27 mouse cellular contexts compared by ENCODE assay signal in the genomic region with DNA sequence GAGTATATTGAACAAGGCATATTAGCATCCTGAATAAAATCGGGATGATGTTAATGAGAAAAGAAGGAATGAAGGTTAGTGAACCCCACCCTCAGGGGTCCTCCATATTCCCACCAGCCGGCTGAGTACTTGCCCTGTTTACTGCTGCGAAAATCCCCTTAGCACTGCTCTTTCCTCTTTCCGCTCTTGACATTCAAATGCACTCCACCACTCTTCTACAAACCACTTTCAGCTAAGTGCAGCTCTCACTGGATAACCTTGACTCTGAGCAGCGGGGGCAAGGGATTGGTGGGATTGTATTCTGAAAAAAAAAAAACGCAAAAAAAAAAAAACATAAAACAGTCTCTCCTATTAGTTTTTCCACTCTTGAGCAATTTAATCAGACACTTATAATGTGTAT.
A peak's percentile ranks its signal among the peaks of the same experiment; 100 is the strongest.
DNase-seq lines count a peak whose midpoint lies in the region; ATAC-seq and TF ChIP-seq lines count a peak whose summit lies in the region.
"Had no signal": no experiment of that assay in that cellular context is flagged by ENCODE, and none has a peak within 500 bp of the region (broad histone marks: within the 10 kb centered on the region; RNA-seq: fewer than 3 reads in every experiment).

No protein-coding gene starts in this region.

- TF ChIP-seq EP300 in lung, postnatal 0 days (IDR thresholded peaks at IDR 0.05): no peak

- H3K9me3 ChIP-seq in forebrain, embryonic 14.5 days (replicated peaks; ENCODE audit: control insufficient read depth, low read length): no peaks in the 10 kb centered on the region
- H3K9me3 ChIP-seq in forebrain, embryonic 13.5 days (replicated peaks): no peaks in the 10 kb centered on the region
- H3K9me3 ChIP-seq in lung, postnatal 0 days (ENCODE audit: low read length): no peaks in the 10 kb centered on the region
- H3K9me3 ChIP-seq in kidney, embryonic 14.5 days (ENCODE audit: control insufficient read depth, low read length): no peaks in the 10 kb centered on the region
- H3K9me3 ChIP-seq: embryonic facial prominence, embryonic 12.5 days; embryonic facial prominence, embryonic 15.5 days; G1E; heart, embryonic 12.5 days; heart, embryonic 15.5 days; hindbrain, embryonic 10.5 days; hindbrain, embryonic 13.5 days had no signal

- WGBS in forebrain, embryonic 14.5 days: 61% methylated on average over 6 of the region's 6 CpGs
- 62% methylated on average over 6 of the region's 6 CpGs for WGBS in forebrain, embryonic 13.5 days
- WGBS in lung, postnatal 0 days: 51% methylated on average over 6 of the region's 6 CpGs
- WGBS in kidney, embryonic 14.5 days: 83% methylated on average over 6 of the region's 6 CpGs

- no peak for TF ChIP-seq CTCF in layer of hippocampus, adult 2 months (conservative IDR thresholded peaks at IDR 0.05)
- TF ChIP-seq CTCF in lung, postnatal 0 days (IDR thresholded peaks at IDR 0.05): no peak

- DNase-seq in forebrain, embryonic 14.5 days (ENCODE audit: low spot score): peak; percentile 19
- no peak for DNase-seq in layer of hippocampus, adult 2 months (ENCODE audit: low spot score in 2 of 2)
- DNase-seq in layer of hippocampus, adult 11-12 months (ENCODE audit: low spot score): no peak
- peak; percentile 63 for DNase-seq in lung, postnatal 0 days (ENCODE audit: low spot score)
- DNase-seq in lung, postnatal 25 days (ENCODE audit: low spot score): no peak
- DNase-seq: adrenal gland, postnatal 10 days; adrenal gland, postnatal 36 days; cerebellum, adult 11 months; cerebellum, adult 2 months; cerebellum, adult 9-11 months; cerebellum, postnatal 25 days; gastrocnemius, adult 2 months; gastrocnemius, postnatal 25 days; heart, adult 18-20 months; heart, postnatal 10 days; heart, postnatal 36 days had no signal

- H3K36me3 ChIP-seq in forebrain, embryonic 14.5 days (ENCODE audit: control insufficient read depth, insufficient read depth, low read length): no peaks in the 10 kb centered on the region
- no peaks in the 10 kb centered on the region for H3K36me3 ChIP-seq in forebrain, embryonic 13.5 days (ENCODE audit: poor library complexity, severe bottlenecking)
- no peaks in the 10 kb centered on the region for H3K36me3 ChIP-seq in lung, postnatal 0 days (ENCODE audit: insufficient read depth, low read length)
- H3K36me3 ChIP-seq in kidney, embryonic 14.5 days (ENCODE audit: control insufficient read depth, insufficient read depth, low read length): no peaks in the 10 kb centered on the region
- H3K36me3 ChIP-seq: embryonic facial prominence, embryonic 12.5 days; embryonic facial prominence, embryonic 15.5 days; G1E; heart, embryonic 12.5 days; heart, embryonic 15.5 days; hindbrain, embryonic 10.5 days; hindbrain, embryonic 13.5 days had no signal

- H3K27me3 ChIP-seq in forebrain, embryonic 14.5 days (replicated peaks; ENCODE audit: control insufficient read depth, insufficient read depth, low read length): no peaks in the 10 kb centered on the region
- H3K27me3 ChIP-seq in forebrain, embryonic 13.5 days: no peaks in the 10 kb centered on the region
- H3K27me3 ChIP-seq in lung, postnatal 0 days (replicated peaks; ENCODE audit: insufficient read depth, low read length): no peaks in the 10 kb centered on the region
- no peaks in the 10 kb centered on the region; the same call in 1 of the 2 replicates for H3K27me3 ChIP-seq in kidney, embryonic 14.5 days (ENCODE audit: control insufficient read depth, insufficient read depth, low read length)
- H3K27me3 ChIP-seq: embryonic facial prominence, embryonic 12.5 days; embryonic facial prominence, embryonic 15.5 days; heart, embryonic 12.5 days; heart, embryonic 15.5 days; hindbrain, embryonic 13.5 days; Patski had no signal

- no peak overlapping the region for H3K4me3 ChIP-seq in forebrain, embryonic 14.5 days (ENCODE audit: low read depth, low read length)
- no peak overlapping the region for H3K4me3 ChIP-seq in forebrain, embryonic 13.5 days
- no peak overlapping the region for H3K4me3 ChIP-seq in layer of hippocampus, adult 2 months
- no peak overlapping the region for H3K4me3 ChIP-seq in lung, postnatal 0 days (ENCODE audit: low read depth, low read length)
- H3K4me3 ChIP-seq in kidney, embryonic 14.5 days (ENCODE audit: low read length): no peak overlapping the region
- H3K4me3 ChIP-seq: embryonic facial prominence, embryonic 12.5 days; embryonic facial prominence, embryonic 15.5 days; gastrocnemius, adult 2 months; heart, embryonic 12.5 days; heart, embryonic 15.5 days; hindbrain, embryonic 10.5 days; hindbrain, embryonic 13.5 days had no signal

- no peak overlapping the region for H3K27ac ChIP-seq in forebrain, embryonic 14.5 days (ENCODE audit: low read depth, low read length)
- H3K27ac ChIP-seq in forebrain, embryonic 13.5 days: no peak overlapping the region
- H3K27ac ChIP-seq in layer of hippocampus, adult 2 months: peak overlapping the region; percentile 63; the same call in 1 of the 2 replicates
- H3K27ac ChIP-seq in lung, postnatal 0 days (ENCODE audit: low read length): no peak overlapping the region
- no peak overlapping the region for H3K27ac ChIP-seq in kidney, embryonic 14.5 days (ENCODE audit: low read depth, low read length)
- H3K27ac ChIP-seq: embryonic facial prominence, embryonic 12.5 days; embryonic facial prominence, embryonic 15.5 days; gastrocnemius, adult 2 months; heart, embryonic 15.5 days; hindbrain, embryonic 10.5 days; hindbrain, embryonic 13.5 days had no signal

- no peak overlapping the region for H3K4me2 ChIP-seq in forebrain, embryonic 14.5 days (ENCODE audit: low read length)
- H3K4me2 ChIP-seq in forebrain, embryonic 13.5 days: no peak overlapping the region
- no peak overlapping the region for H3K4me2 ChIP-seq in lung, postnatal 0 days (replicated peaks; ENCODE audit: low read depth, low read length)
- no peak overlapping the region for H3K4me2 ChIP-seq in kidney, embryonic 14.5 days (replicated peaks; ENCODE audit: low read depth, low read length)
- H3K4me2 ChIP-seq: embryonic facial prominence, embryonic 12.5 days; embryonic facial prominence, embryonic 15.5 days; heart, embryonic 12.5 days; heart, embryonic 15.5 days; hindbrain, embryonic 13.5 days had no signal

- ATAC-seq in forebrain, embryonic 14.5 days: no peak
- no peak for ATAC-seq in forebrain, embryonic 13.5 days
- 0 out of 2 replicates have a peak, but pooled peaks have one; percentile 31 for ATAC-seq in lung, postnatal 0 days
- no peak for ATAC-seq in kidney, embryonic 14.5 days (ENCODE audit: low FRiP score, low TSS enrichment)
- ATAC-seq: hindbrain, embryonic 16.5 days; Patski had no signal

- H3K9ac ChIP-seq in forebrain, embryonic 14.5 days (ENCODE audit: low read length): no peak overlapping the region
- no peak overlapping the region for H3K9ac ChIP-seq in forebrain, embryonic 13.5 days
- H3K9ac ChIP-seq in lung, postnatal 0 days (replicated peaks; ENCODE audit: low read depth): no peak overlapping the region
- H3K9ac ChIP-seq in kidney, embryonic 14.5 days (ENCODE audit: low read depth, low read length): no peak overlapping the region
- H3K9ac ChIP-seq: embryonic facial prominence, embryonic 12.5 days; embryonic facial prominence, embryonic 15.5 days; heart, embryonic 12.5 days; heart, embryonic 15.5 days; hindbrain, embryonic 13.5 days had no signal

- no peaks in the 10 kb centered on the region for H3K4me1 ChIP-seq in forebrain, embryonic 14.5 days (ENCODE audit: control insufficient read depth, insufficient read depth, low read length)
- H3K4me1 ChIP-seq in forebrain, embryonic 13.5 days: no peaks in the 10 kb centered on the region
- no peaks in the 10 kb centered on the region for H3K4me1 ChIP-seq in lung, postnatal 0 days (ENCODE audit: insufficient read depth, low read depth, low read length)
- H3K4me1 ChIP-seq in kidney, embryonic 14.5 days (ENCODE audit: control insufficient read depth, insufficient read depth, low read length): no peaks in the 10 kb centered on the region; the same call in 1 of the 2 replicates

Comparison
In these comparisons a context has a peak if more than half of its experiments do, and no peak if none do; other contexts are left out.
1. DNase-seq: peak in forebrain, embryonic 14.5 days (single experiment) and lung, postnatal 0 days (single experiment); none in layer of hippocampus, adult 2 months (0 of 2), layer of hippocampus, adult 11-12 months (single experiment) and lung, postnatal 25 days (single experiment).